Mouse (Mus musculus) E14TG2a.4 (cell line): ENCODE data around the gene Chrna5.

Source experiments
- CTCF ChIP-seq: conservative IDR thresholded peaks from 2 replicates; pipeline ENCODE4 v1.5.1; 2014; ENCODE audit warnings: low read length
- NANOG ChIP-seq: IDR thresholded peaks from 2 replicates; pipeline ENCODE4 v1.6.1; 2014; ENCODE audit warnings: borderline replicate concordance, low read length, mixed read lengths

DNA sequence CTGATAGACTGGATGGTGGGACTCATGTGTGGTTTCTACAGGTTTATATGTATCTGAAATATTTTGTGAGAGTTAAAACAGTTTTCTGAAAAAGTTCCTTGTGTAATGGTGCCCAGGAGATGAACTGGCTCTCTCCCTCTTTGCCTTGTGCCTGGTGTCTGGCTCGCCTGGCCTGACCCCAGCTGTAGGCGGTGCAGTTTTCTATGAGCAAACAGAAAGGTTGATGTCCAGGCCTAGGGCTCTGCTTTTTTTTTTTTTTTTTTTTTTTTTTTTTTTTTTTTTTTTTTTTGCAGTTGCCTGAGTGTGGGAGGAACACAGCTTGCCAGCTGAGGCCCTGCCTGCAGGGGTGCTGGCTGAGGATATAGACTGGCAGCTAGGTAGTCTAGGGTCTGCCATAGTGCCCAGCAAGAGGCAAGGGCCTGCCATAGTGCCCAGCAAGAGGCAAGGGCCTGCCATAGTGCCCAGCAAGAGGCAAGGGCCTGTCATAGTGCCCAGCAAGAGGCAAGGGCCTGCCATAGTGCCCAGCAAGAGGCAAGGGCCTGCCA lies 74.8 kb downstream of the Chrna5 start:
- TF ChIP-seq CTCF (no peak), NANOG (no peak)
